Mouse (Mus musculus): ENCODE data around the gene Eln. TPM values are rescaled to one million over a fixed set of nuclear protein-coding genes. Genes with fewer than 3 reads are reported as not detected.
A peak's percentile ranks its signal among the peaks of the same experiment; 100 is the strongest.

Eln gene
- total and polyA plus RNA-seq, 3 experiments: not detected

DNA sequence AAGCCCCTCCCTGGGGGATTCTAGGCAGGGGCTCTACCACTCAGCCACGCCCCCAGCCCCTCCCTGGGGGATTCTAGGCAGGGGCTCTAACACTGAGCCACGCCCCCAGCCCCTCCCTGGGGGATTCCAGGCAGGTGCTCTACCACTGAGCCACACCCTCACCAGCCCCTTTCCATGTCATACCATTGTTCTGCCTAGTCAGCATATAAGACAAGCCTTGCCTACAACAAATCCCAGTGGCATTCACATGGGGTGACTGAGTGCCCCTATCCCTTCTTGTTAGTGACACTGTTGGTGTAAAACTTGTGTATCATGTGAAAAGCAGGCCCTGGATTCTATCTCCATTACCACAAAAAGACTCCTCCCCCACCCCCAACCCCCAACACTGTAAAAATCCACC, 36.7 kb upstream of the Eln start:
- H3K79me2 ChIP-seq (ENCODE audit: control insufficient read depth, insufficient read depth, low read length, poor library complexity): no peaks in the 10 kb centered on the region
- H3K27me3 ChIP-seq (ENCODE audit: control insufficient read depth in 1 of 2, insufficient read depth in 2 of 2, low read length in 2 of 2): no peaks in the 10 kb centered on the region
- H3K4me3 ChIP-seq (ENCODE audit: control insufficient read depth in 1 of 2, insufficient read depth in 1 of 2, low read depth in 2 of 2, low read length in 2 of 2): no peak overlapping the region
- TF ChIP-seq MEF2A (IDR thresholded peaks at IDR 0.05; ENCODE audit: extremely low read depth, insufficient replicate concordance, low read depth, low read length, poor library complexity, severe bottlenecking): no peak
- no peak for TF ChIP-seq NELFE (IDR thresholded peaks at IDR 0.05; ENCODE audit: low read depth, low read length)
- H3K9ac ChIP-seq (ENCODE audit: control insufficient read depth, low read depth, low read length, poor library complexity, severe bottlenecking): no peak overlapping the region
- no peaks in the 10 kb centered on the region for H3K4me1 ChIP-seq (ENCODE audit: control insufficient read depth in 1 of 2, insufficient read depth in 2 of 2, low read length in 2 of 2)
- H3K36me3 ChIP-seq (ENCODE audit: control insufficient read depth in 1 of 2, insufficient read depth in 2 of 2, low read length in 2 of 2): no peaks in the 10 kb centered on the region
- no peak overlapping the region for H3K27ac ChIP-seq (ENCODE audit: control insufficient read depth, low read depth, low read length)
- DNase-seq (ENCODE audit: low read depth, low spot score): no peak
- no peaks in the 10 kb centered on the region for H3K9me3 ChIP-seq (replicated peaks; ENCODE audit: insufficient read depth, low read length)

GRCm38 (mm10) chr5:134780963-134781362, 33.8 kb upstream of the Eln start:
- no peaks in the 10 kb centered on the region for H3K79me2 ChIP-seq (ENCODE audit: control insufficient read depth, insufficient read depth, low read length, poor library complexity)
- DNase-seq (ENCODE audit: low read depth, low spot score): peak; percentile 4
- H3K9me3 ChIP-seq (replicated peaks; ENCODE audit: insufficient read depth, low read length): no peaks in the 10 kb centered on the region
- no peaks in the 10 kb centered on the region for H3K36me3 ChIP-seq (ENCODE audit: control insufficient read depth in 1 of 2, insufficient read depth in 2 of 2, low read length in 2 of 2)
- no peak overlapping the region for H3K4me3 ChIP-seq (ENCODE audit: control insufficient read depth in 1 of 2, insufficient read depth in 1 of 2, low read depth in 2 of 2, low read length in 2 of 2)
- no peak overlapping the region for H3K9ac ChIP-seq (ENCODE audit: control insufficient read depth, low read depth, low read length, poor library complexity, severe bottlenecking)
- TF ChIP-seq SMC3 (IDR thresholded peaks at IDR 0.05; ENCODE audit: low read depth, low read length) (peak; percentile 29; the same call in 1 of the 2 replicates), CTCF (IDR thresholded peaks at IDR 0.05 in 2 of 3, conservative IDR thresholded peaks at IDR 0.05 in 1 of 3; ENCODE audit: control insufficient read depth in 1 of 3, insufficient read depth in 1 of 3, low read depth in 2 of 3, low read length in 3 of 3, poor library complexity in 1 of 3, severe bottlenecking in 1 of 3) (peak; percentile 36 to 50 (median 41)), RAD21 (IDR thresholded peaks at IDR 0.05; ENCODE audit: low read depth, low read length) (peak; percentile 27), JUND (IDR thresholded peaks at IDR 0.05; ENCODE audit: low read depth, low read length) (no peak), USF1 (IDR thresholded peaks at IDR 0.05; ENCODE audit: low read depth, low read length) (no peak), GATA1 (IDR thresholded peaks at IDR 0.05; ENCODE audit: low read depth, low read length) (no peak), KAT2A (conservative IDR thresholded peaks at IDR 0.05; ENCODE audit: low read depth, low read length) (no peak), USF2 (IDR thresholded peaks at IDR 0.05; ENCODE audit: borderline replicate concordance in 1 of 2, insufficient read depth in 1 of 2, low read depth in 1 of 2, low read length in 2 of 2) (no peak)
- no peaks in the 10 kb centered on the region for H3K27me3 ChIP-seq (ENCODE audit: control insufficient read depth in 1 of 2, insufficient read depth in 2 of 2, low read length in 2 of 2)
- H3K27ac ChIP-seq (ENCODE audit: control insufficient read depth, low read depth, low read length): no peak overlapping the region
- H3K4me1 ChIP-seq (ENCODE audit: control insufficient read depth in 1 of 2, insufficient read depth in 2 of 2, low read length in 2 of 2): no peaks in the 10 kb centered on the region

DNA sequence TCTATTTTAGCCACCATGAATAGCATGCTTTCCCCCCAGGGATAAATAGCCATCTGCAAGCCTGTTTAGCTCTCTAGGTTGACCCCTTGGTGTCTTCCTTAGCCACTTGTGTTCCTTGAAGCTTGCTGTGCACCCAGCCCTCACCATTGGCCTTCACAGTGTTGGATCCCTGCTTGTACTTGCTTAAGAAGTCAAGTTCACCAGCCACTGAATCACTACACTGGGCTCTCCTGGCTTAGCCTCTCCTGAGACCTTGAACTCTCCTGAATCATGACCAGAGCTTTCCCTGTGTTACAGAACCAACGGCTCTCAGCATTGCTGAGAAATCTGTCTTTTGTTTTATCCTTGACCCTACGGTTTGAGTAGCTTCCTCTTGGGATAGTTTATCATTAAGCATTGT, 33.0 kb upstream of the Eln start:
- H3K27ac ChIP-seq (ENCODE audit: control insufficient read depth, low read depth, low read length): no peak overlapping the region
- no peak for DNase-seq (ENCODE audit: low read depth, low spot score)
- H3K79me2 ChIP-seq (ENCODE audit: control insufficient read depth, insufficient read depth, low read length, poor library complexity): no peaks in the 10 kb centered on the region
- no peak overlapping the region for H3K9ac ChIP-seq (ENCODE audit: control insufficient read depth, low read depth, low read length, poor library complexity, severe bottlenecking)
- H3K4me3 ChIP-seq (ENCODE audit: control insufficient read depth in 1 of 2, insufficient read depth in 1 of 2, low read depth in 2 of 2, low read length in 2 of 2): no peak overlapping the region
- no peaks in the 10 kb centered on the region for H3K36me3 ChIP-seq (ENCODE audit: control insufficient read depth in 1 of 2, insufficient read depth in 2 of 2, low read length in 2 of 2)
- H3K4me1 ChIP-seq (ENCODE audit: control insufficient read depth in 1 of 2, insufficient read depth in 2 of 2, low read length in 2 of 2): no peaks in the 10 kb centered on the region
- H3K27me3 ChIP-seq (ENCODE audit: control insufficient read depth in 1 of 2, insufficient read depth in 2 of 2, low read length in 2 of 2): no peaks in the 10 kb centered on the region
- H3K9me3 ChIP-seq (replicated peaks; ENCODE audit: insufficient read depth, low read length): no peaks in the 10 kb centered on the region
- no peak for TF ChIP-seq MEF2A (IDR thresholded peaks at IDR 0.05; ENCODE audit: extremely low read depth, insufficient replicate concordance, low read depth, low read length, poor library complexity, severe bottlenecking)
- no peak for TF ChIP-seq SMC3 (IDR thresholded peaks at IDR 0.05; ENCODE audit: low read depth, low read length)
- no peak for TF ChIP-seq MAFK (IDR thresholded peaks at IDR 0.05; ENCODE audit: borderline replicate concordance, low read depth, low read length)
- TF ChIP-seq E2F4 (IDR thresholded peaks at IDR 0.05; ENCODE audit: borderline replicate concordance, low read depth, low read length): no peak

Measured in MEL (cell line).